Mouse (Mus musculus): ENCODE measurements around the gene Stab1.

DNA sequence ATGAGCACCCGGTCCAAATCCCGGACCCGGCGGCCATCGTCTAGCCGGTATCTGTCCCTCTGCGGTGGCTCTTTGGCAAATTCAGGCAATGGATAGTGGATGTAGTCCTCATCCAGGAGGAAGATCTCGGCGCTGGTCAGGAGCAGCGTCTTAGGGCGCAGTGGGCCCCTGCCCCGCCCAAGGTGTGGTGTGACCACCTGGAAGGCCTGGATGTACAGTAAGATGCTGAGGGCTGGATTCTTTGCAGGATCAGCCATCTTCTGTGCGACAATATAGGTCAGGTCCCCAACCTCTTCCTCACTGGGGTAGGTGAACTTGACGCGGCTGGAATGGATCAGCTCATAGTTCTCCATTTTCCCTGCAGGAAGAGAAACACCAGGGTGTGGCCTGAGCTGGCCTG is 3.4 kb upstream of the Stab1 start:
- no peak for TF ChIP-seq CTCF (IDR thresholded peaks at IDR 0.05; ENCODE audit: low read depth)
- TF ChIP-seq EP300 (IDR thresholded peaks at IDR 0.05; ENCODE audit: low read depth): no peak

All from liver, embryonic 14.5 days (tissue).